Mouse (Mus musculus) kidney, adult 2 months (tissue): ENCODE measurements around the gene Pgs1.

Experiments
- CTCF ChIP-seq: fragments of 200-500 bp; conservative IDR thresholded peaks from 2 replicates; pipeline ENCODE4 v1.5.1; 2011; ENCODE audit warnings: low read depth, mild to moderate bottlenecking, control low read depth, low read length, moderate library complexity, mixed read lengths; ENCODE audit not compliant: insufficient read depth, insufficient read length
- POLR2A ChIP-seq: fragments of 200-500 bp; IDR thresholded peaks from one replicate; pipeline ENCODE4 v1.6.1; 2011; ENCODE audit warnings: low read depth, low read length, control low read depth

GRCm38 (mm10) chr11:118058367-118058766 lies 72.3 kb downstream of the Pgs1 start:
- no peak for TF ChIP-seq CTCF
- TF ChIP-seq POLR2A = no peak
